Comparison of ENCODE assay signal across 17 mouse cellular contexts in the genomic region with DNA sequence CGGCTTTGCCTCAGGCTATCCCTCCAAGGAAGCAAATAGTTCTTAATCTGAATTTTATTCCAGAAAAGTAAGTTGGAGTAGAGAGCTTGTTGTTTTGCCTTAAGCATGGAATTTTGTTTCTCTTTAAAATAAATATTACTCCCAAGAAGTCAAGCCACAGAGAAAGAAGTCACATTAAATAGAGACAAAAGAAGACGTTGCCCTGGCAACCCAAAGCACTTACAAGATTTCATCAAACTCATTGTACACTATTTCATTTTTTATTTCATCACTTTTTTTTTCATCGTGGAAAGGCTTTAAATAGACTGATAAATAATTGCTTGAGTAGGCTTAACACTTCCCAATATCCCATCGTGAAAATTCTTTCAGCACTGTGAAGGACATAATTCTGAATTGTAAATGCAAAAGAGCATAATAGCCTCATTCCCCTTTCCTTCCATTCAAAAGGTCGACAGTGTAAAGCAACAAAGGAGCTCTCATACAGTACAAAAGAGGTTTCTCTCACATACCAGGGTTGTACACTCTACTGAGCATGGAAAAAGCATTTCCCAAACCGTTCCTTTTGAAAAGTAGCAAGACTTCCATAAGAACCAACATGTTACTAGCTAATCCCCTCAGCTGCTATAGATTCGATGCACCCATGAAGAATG.
DNase-seq lines count a peak whose midpoint lies in the region; ATAC-seq lines count a peak whose summit lies in the region.
"Had no signal": no experiment of that assay in that cellular context is flagged by ENCODE, and none has a peak within 500 bp of the region (broad histone marks: within the 10 kb centered on the region; RNA-seq: fewer than 3 reads in every experiment).

No protein-coding gene starts in this region.

- no peaks in the 10 kb centered on the region for H3K9me3 ChIP-seq in hindbrain, embryonic 11.5 days (ENCODE audit: control insufficient read depth, low read length)
- no peaks in the 10 kb centered on the region for H3K9me3 ChIP-seq in hindbrain, embryonic 14.5 days (ENCODE audit: control insufficient read depth, low read length)
- H3K9me3 ChIP-seq in forebrain, embryonic 13.5 days (replicated peaks), result no peaks in the 10 kb centered on the region
- H3K9me3 ChIP-seq: megakaryocyte, embryonic 14.5 days had no signal

- no peak overlapping the region for H3K27ac ChIP-seq in hindbrain, embryonic 11.5 days (ENCODE audit: low read depth, low read length)
- H3K27ac ChIP-seq in hindbrain, embryonic 14.5 days, result no peak overlapping the region; the same call in 1 of the 2 replicates
- H3K27ac ChIP-seq in forebrain, embryonic 13.5 days, result no peak overlapping the region; the same call in 1 of the 2 replicates

- DNase-seq in hindbrain, embryonic 11.5 days (ENCODE audit: low spot score), result peak; percentile 12
- no peak for DNase-seq in hindbrain, embryonic 14.5 days (ENCODE audit: low spot score)
- DNase-seq in brain, adult 2 months (ENCODE audit: low read depth, low spot score), result peak; percentile 2
- DNase-seq in mesoderm, embryonic 11.5 days (ENCODE audit: low read depth, low spot score), result peak; percentile 1
- no peak for DNase-seq in gastrocnemius, postnatal 25 days
- DNase-seq in left cerebral cortex, postnatal 25 days (ENCODE audit: low spot score in 2 of 2), result no peak
- DNase-seq: adrenal gland, adult 8-10 months; cerebellum, adult 18-20 months; gastrocnemius, postnatal 36 days; kidney, adult 2 months; kidney, postnatal 25 days; layer of hippocampus, adult 9-11 months; lung, postnatal 10 days; retina, postnatal 1 day; thymus, postnatal 4 days had no signal

- no peak overlapping the region for H3K4me2 ChIP-seq in hindbrain, embryonic 11.5 days (replicated peaks; ENCODE audit: low read depth, low read length)
- H3K4me2 ChIP-seq in hindbrain, embryonic 14.5 days (replicated peaks), result no peak overlapping the region
- no peak overlapping the region for H3K4me2 ChIP-seq in forebrain, embryonic 13.5 days

- no peaks in the 10 kb centered on the region for H3K27me3 ChIP-seq in hindbrain, embryonic 11.5 days (ENCODE audit: control insufficient read depth, insufficient read depth, low read length)
- H3K27me3 ChIP-seq in hindbrain, embryonic 14.5 days (ENCODE audit: control insufficient read depth, insufficient read depth, low read length), result no peaks in the 10 kb centered on the region
- H3K27me3 ChIP-seq in forebrain, embryonic 13.5 days, result no peaks in the 10 kb centered on the region
- H3K27me3 ChIP-seq: megakaryocyte, embryonic 14.5 days had no signal

- peak; percentile 91 for ATAC-seq in hindbrain, embryonic 11.5 days (ENCODE audit: low FRiP score)
- ATAC-seq in hindbrain, embryonic 14.5 days (ENCODE audit: low FRiP score), result no peak
- ATAC-seq in forebrain, embryonic 13.5 days, result peak; percentile 93

- no peaks in the 10 kb centered on the region for H3K4me1 ChIP-seq in hindbrain, embryonic 11.5 days (replicated peaks; ENCODE audit: control insufficient read depth, insufficient read depth, low read length)
- no peaks in the 10 kb centered on the region for H3K4me1 ChIP-seq in hindbrain, embryonic 14.5 days (replicated peaks; ENCODE audit: control insufficient read depth, insufficient read depth, low read length)
- H3K4me1 ChIP-seq in forebrain, embryonic 13.5 days, result no peaks in the 10 kb centered on the region
- H3K4me1 ChIP-seq: megakaryocyte, embryonic 14.5 days had no signal

- H3K4me3 ChIP-seq in hindbrain, embryonic 11.5 days (ENCODE audit: low read depth, low read length), result no peak overlapping the region
- H3K4me3 ChIP-seq in hindbrain, embryonic 14.5 days (replicated peaks; ENCODE audit: low read length), result no peak overlapping the region
- no peak overlapping the region for H3K4me3 ChIP-seq in forebrain, embryonic 13.5 days
- H3K4me3 ChIP-seq: megakaryocyte, embryonic 14.5 days had no signal

- no peak overlapping the region for H3K9ac ChIP-seq in hindbrain, embryonic 11.5 days (ENCODE audit: low read depth, low read length)
- no peak overlapping the region for H3K9ac ChIP-seq in hindbrain, embryonic 14.5 days
- no peak overlapping the region for H3K9ac ChIP-seq in forebrain, embryonic 13.5 days

- H3K36me3 ChIP-seq in hindbrain, embryonic 11.5 days (ENCODE audit: control insufficient read depth, insufficient read depth, low read length), result no peaks in the 10 kb centered on the region
- H3K36me3 ChIP-seq in hindbrain, embryonic 14.5 days (replicated peaks; ENCODE audit: control insufficient read depth, insufficient read depth), result no peaks in the 10 kb centered on the region
- H3K36me3 ChIP-seq in forebrain, embryonic 13.5 days (ENCODE audit: poor library complexity, severe bottlenecking), result no peaks in the 10 kb centered on the region

- intact Hi-C loops in left cerebral cortex, postnatal 25 days (cut with DNase I), result no loop called here

- 46% methylated on average over 7 of the region's 7 CpGs for WGBS in hindbrain, embryonic 11.5 days
- WGBS in hindbrain, embryonic 14.5 days, result 36% methylated on average over 7 of the region's 7 CpGs
- 22% methylated on average over 7 of the region's 7 CpGs for WGBS in forebrain, embryonic 13.5 days

Comparison
In these comparisons a context has a peak if more than half of its experiments do, and no peak if none do; other contexts are left out.
1. DNase-seq: peak in hindbrain, embryonic 11.5 days (single experiment), brain, adult 2 months (single experiment) and mesoderm, embryonic 11.5 days (single experiment); none in hindbrain, embryonic 14.5 days (single experiment), gastrocnemius, postnatal 25 days (single experiment) and left cerebral cortex, postnatal 25 days (0 of 2).